Mouse (Mus musculus) heart, embryonic 14.5 days (tissue): ENCODE data around the gene Trim8. TPM values are rescaled to one million over a fixed set of nuclear protein-coding genes. Genes with fewer than 3 reads are reported as not detected.

Experiments
- ATAC-seq: fragments of 200-750 bp; cut with Nextera tagmentation; 2 replicates; pipeline ENCODE4 v1.8.0; 2017; ENCODE audit warnings: low read depth, moderate TSS enrichment; ENCODE audit not compliant: insufficient number of reproducible peaks, insufficient read depth, low FRiP score
- H3K27ac ChIP-seq, 2 experiments: fragments of 200-500 bp in 1 of 2; fragments of 300-500 bp in 1 of 2; sonication (generic) in 1 of 2; replicated peaks in 1 of 2; 2 replicates each; pipeline ENCODE4 v1.5.1; 2012 to 2014; ENCODE audit warnings: low read depth in 2 of 2, low read length in 2 of 2, control low read depth in 1 of 2, mild to moderate bottlenecking in 1 of 2, mixed read lengths in 1 of 2; ENCODE audit not compliant: control insufficient read depth in 1 of 2, insufficient read depth in 1 of 2
- H3K27me3 ChIP-seq: fragments of 300-500 bp; sonication (generic); 2 replicates; pipeline ENCODE4 v1.6.1; 2014; ENCODE audit warnings: mild to moderate bottlenecking, low read length, control low read depth; ENCODE audit not compliant: control insufficient read depth, insufficient read depth
- H3K36me3 ChIP-seq: fragments of 300-500 bp; sonication (generic); 2 replicates; pipeline ENCODE4 v1.6.1; 2014; ENCODE audit warnings: mild to moderate bottlenecking, control low read depth, low read length, mixed read lengths; ENCODE audit not compliant: control insufficient read depth, insufficient read depth
- H3K4me1 ChIP-seq, 2 experiments: fragments of 200-500 bp in 1 of 2; fragments of 300-500 bp in 1 of 2; sonication (generic) in 1 of 2; 2 replicates each; pipeline ENCODE4 v1.6.1; 2012 to 2014; ENCODE audit warnings: low read length in 2 of 2, control low read depth in 1 of 2, mixed read lengths in 1 of 2; ENCODE audit not compliant: control insufficient read depth in 2 of 2, insufficient read depth in 2 of 2
- H3K4me2 ChIP-seq: fragments of 300-500 bp; sonication (generic); 2 replicates; pipeline ENCODE4 v1.6.1; 2014; ENCODE audit warnings: mild to moderate bottlenecking, low read length
- H3K4me3 ChIP-seq, 2 experiments: fragments of 200-500 bp in 1 of 2; fragments of 300-500 bp in 1 of 2; sonication (generic) in 1 of 2; 2 replicates each; pipeline ENCODE4 v1.5.1; 2012 to 2014; ENCODE audit warnings: low read length in 2 of 2, mild to moderate bottlenecking in 2 of 2, control low read depth in 1 of 2, low read depth in 1 of 2, moderate library complexity in 1 of 2; ENCODE audit not compliant: control insufficient read depth in 1 of 2, insufficient read depth in 1 of 2
- H3K9ac ChIP-seq: fragments of 300-500 bp; sonication (generic); 2 replicates; pipeline ENCODE4 v1.6.1; 2014; ENCODE audit warnings: mild to moderate bottlenecking, low read length
- H3K9me3 ChIP-seq: fragments of 300-500 bp; sonication (generic); 2 replicates; pipeline ENCODE4 v1.6.1; 2016; ENCODE audit warnings: low read length, control low read depth; ENCODE audit not compliant: control insufficient read depth
- WGBS: fragments of 180-500 bp; shearing (Covaris S2); extraction: QIAGEN DNeasy Blood & Tissue Kit; methylation state at CpG from one replicate; pipeline ENCODE4 v1.1.7; 2014; 5-methylcytosine and 5-hydroxymethylcytosine counted together
- polyA plus RNA-seq: library from polyadenylated mRNA; unstranded; fragments of >200 nt; fragmentation: Nextera tagmentation; extraction: Ambion mirVana; gene quantifications from 2 replicates; pipeline ENCODE4 v1.2.1, GENCODE M21; 2014

Gene Trim8
- polyA plus RNA-seq, 1 experiment from 2014 or later: 23.4 TPM

GRCm38 (mm10) chr19:46524601-46525321, 23.3 kb downstream of the Trim8 start:
- Histone ChIP-seq H3K9me3 (no peaks in the 10 kb centered on the region), H3K27ac (peak overlapping the region; percentile 72 to 75), H3K4me2 (peak overlapping the region; percentile 64), H3K36me3 (no peaks in the 10 kb centered on the region), H3K9ac (peak overlapping the region; percentile 57; the same call in 1 of the 2 replicates), H3K4me1 (peaks cover 55 to 75% of the 10 kb centered on the region in 2 experiments), H3K27me3 (no peaks in the 10 kb centered on the region), H3K4me3 (no peak overlapping the region)
- ATAC-seq: 0 out of 2 replicates have a peak, but pooled peaks have one; percentile 12
- 28% methylated on average over 14 of the region's 14 CpGs for WGBS

GRCm38 (mm10) chr19:46525691-46526631, 24.5 kb downstream of the Trim8 start:
- ATAC-seq: no peak
- H3K9me3 ChIP-seq: no peaks in the 10 kb centered on the region
- H3K36me3 ChIP-seq: no peaks in the 10 kb centered on the region
- no peaks in the 10 kb centered on the region for H3K27me3 ChIP-seq
- H3K4me2 ChIP-seq: no peak overlapping the region
- no peak overlapping the region for H3K4me3 ChIP-seq
- H3K27ac ChIP-seq: peak overlapping the region in 1 of 2 experiments; percentile 39; a peak in 1 of 4 replicates
- peaks cover 67 to 87% of the 10 kb centered on the region in 2 experiments for H3K4me1 ChIP-seq
- 55% methylated on average over 10 of the region's 10 CpGs for WGBS
- H3K9ac ChIP-seq: no peak overlapping the region

GRCm38 (mm10) chr19:46527632-46528528, 26.4 kb downstream of the Trim8 start:
- Histone ChIP-seq H3K4me1 (peaks cover 79 to 95% of the 10 kb centered on the region in 2 experiments), H3K27ac (peak overlapping the region; percentile 95 to 98), H3K9ac (peak overlapping the region; percentile 76), H3K4me2 (peak overlapping the region; percentile 73), H3K4me3 (peak overlapping the region; percentile 18 to 36), H3K27me3 (no peaks in the 10 kb centered on the region), H3K36me3 (no peaks in the 10 kb centered on the region), H3K9me3 (no peaks in the 10 kb centered on the region)
- no peak for ATAC-seq
- WGBS: 18% methylated on average over 17 of the region's 17 CpGs

GRCm38 (mm10) chr19:46528529-46529213, 27.2 kb downstream of the Trim8 start:
- H3K4me3 ChIP-seq: peak overlapping the region; percentile 18 to 36
- peak overlapping the region; percentile 95 to 98 for H3K27ac ChIP-seq
- peaks cover 76 to 90% of the 10 kb centered on the region in 2 experiments for H3K4me1 ChIP-seq
- H3K9ac ChIP-seq: peak overlapping the region; percentile 76
- no peaks in the 10 kb centered on the region for H3K36me3 ChIP-seq
- H3K4me2 ChIP-seq: peak overlapping the region; percentile 73
- ATAC-seq: peak; percentile 61
- no peaks in the 10 kb centered on the region for H3K27me3 ChIP-seq
- no peaks in the 10 kb centered on the region for H3K9me3 ChIP-seq
- WGBS: 3% methylated on average over 20 of the region's 20 CpGs

GRCm38 (mm10) chr19:46529601-46530448, 28.3 kb downstream of the Trim8 start:
- Histone ChIP-seq H3K27me3 (no peaks in the 10 kb centered on the region), H3K4me2 (peak overlapping the region; percentile 73), H3K9me3 (no peaks in the 10 kb centered on the region), H3K36me3 (no peaks in the 10 kb centered on the region), H3K9ac (peak overlapping the region; percentile 76), H3K4me1 (peaks cover 65 to 79% of the 10 kb centered on the region in 2 experiments), H3K4me3 (no peak overlapping the region), H3K27ac (peak overlapping the region; percentile 95 to 98)
- ATAC-seq: no peak
- 23% methylated on average over 13 of the region's 13 CpGs for WGBS

GRCm38 (mm10) chr19:46530449-46530990, 29.0 kb downstream of the Trim8 start:
- 19% methylated on average over 8 of the region's 8 CpGs for WGBS
- peak overlapping the region; percentile 95 to 98 for H3K27ac ChIP-seq
- no peak for ATAC-seq
- peaks cover 62 to 72% of the 10 kb centered on the region in 2 experiments for H3K4me1 ChIP-seq
- H3K9me3 ChIP-seq: no peaks in the 10 kb centered on the region
- peak overlapping the region; percentile 26 for H3K4me2 ChIP-seq
- H3K4me3 ChIP-seq: no peak overlapping the region
- no peaks in the 10 kb centered on the region for H3K36me3 ChIP-seq
- peak overlapping the region; percentile 76 for H3K9ac ChIP-seq
- H3K27me3 ChIP-seq: no peaks in the 10 kb centered on the region
